8 mouse cellular contexts compared by ENCODE assay signal in the genomic region with DNA sequence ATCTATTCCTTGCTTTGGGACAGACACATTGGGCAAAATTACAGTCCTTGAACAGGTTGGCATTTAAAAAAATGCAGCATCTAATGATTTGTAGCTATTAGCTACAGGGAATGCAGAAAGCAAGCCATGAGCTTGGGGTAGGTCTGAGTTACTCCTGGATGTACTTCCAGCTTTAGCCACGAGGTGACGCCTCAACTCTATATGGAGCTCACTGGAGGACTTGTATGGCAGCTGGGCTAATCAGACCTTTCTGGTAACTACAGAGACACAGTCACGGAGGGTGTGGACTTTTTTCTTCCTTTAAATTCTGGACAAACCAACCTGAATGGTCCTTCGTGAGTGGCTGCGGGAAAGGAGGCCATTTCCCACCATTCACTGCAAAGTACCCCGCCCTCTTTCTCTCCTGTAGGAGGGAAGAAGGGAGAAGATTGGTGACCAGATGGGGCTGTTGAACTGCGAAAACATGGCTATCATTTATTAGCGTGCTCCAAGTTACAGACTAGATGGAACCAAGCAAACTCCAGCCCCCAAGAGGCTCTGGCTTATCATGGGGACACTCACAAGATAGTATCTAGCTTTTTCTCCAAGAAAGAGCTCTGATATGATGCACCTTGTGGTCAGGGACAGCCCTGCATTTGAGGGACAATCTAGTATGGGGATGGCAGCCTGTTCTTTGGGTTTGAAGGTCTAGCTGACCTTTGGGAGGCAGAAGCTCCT. TPM values are rescaled to one million over a fixed set of nuclear protein-coding genes. Genes with fewer than 3 reads are reported as not detected.
DNase-seq lines count a peak whose midpoint lies in the region; ATAC-seq lines count a peak whose summit lies in the region.

No protein-coding gene starts in this region.

- WGBS in hindbrain, embryonic 13.5 days: 25% methylated on average over 8 of the region's 8 CpGs

- H3K36me3 ChIP-seq in hindbrain, embryonic 13.5 days: no peaks in the 10 kb centered on the region

- ATAC-seq in hindbrain, embryonic 13.5 days (ENCODE audit: low FRiP score): peak; percentile 93

- H3K27me3 ChIP-seq in hindbrain, embryonic 13.5 days: 0 out of 2 replicates have a peak, but pooled peaks cover 2% of the 10 kb centered on the region

- H3K4me2 ChIP-seq in hindbrain, embryonic 13.5 days: peak overlapping the region; percentile 39

- H3K27ac ChIP-seq in hindbrain, embryonic 13.5 days: no peak overlapping the region

- no peak overlapping the region for H3K4me3 ChIP-seq in hindbrain, embryonic 13.5 days

- no peaks in the 10 kb centered on the region for H3K9me3 ChIP-seq in hindbrain, embryonic 13.5 days

- H3K4me1 ChIP-seq in hindbrain, embryonic 13.5 days (replicated peaks): peaks cover 3% of the 10 kb centered on the region

- H3K9ac ChIP-seq in hindbrain, embryonic 13.5 days: no peak overlapping the region

- DNase-seq in R1 (ENCODE audit: low read depth, low spot score): peak; percentile 70
- peak; percentile 93 to 96 for DNase-seq in cerebellum, postnatal 14 days
- peak; percentile 88 to 93 for DNase-seq in frontal cortex, postnatal 36 days (ENCODE audit: low spot score in 2 of 2)
- peak; percentile 94 to 95 for DNase-seq in layer of hippocampus, postnatal 10 days (ENCODE audit: low spot score in 2 of 2)
- DNase-seq in lung, postnatal 25 days (ENCODE audit: low spot score): peak; percentile 79
- peak; percentile 91 for DNase-seq in right cerebral cortex, postnatal 14 days
- DNase-seq in urinary bladder, postnatal 14 days (ENCODE audit: low spot score): peak; percentile 86

RNA-seq across cellular contexts. Expression of a gene that starts 6.7 kb away (rescaled TPM):
- polyA plus RNA-seq in hindbrain, embryonic 13.5 days (2015; fragmentation: Nextera tagmentation; extraction: Ambion mirVana): not detected in 2 replicates
- not detected for total RNA-seq in layer of hippocampus, postnatal 10 days (2021)

RNA-seq across cellular contexts. Expression of a gene that starts 57.1 kb away (rescaled TPM):
- polyA plus RNA-seq in hindbrain, embryonic 13.5 days (2015; fragmentation: Nextera tagmentation; extraction: Ambion mirVana): 1.00 and 1.2 TPM in 2 replicates
- total RNA-seq in layer of hippocampus, postnatal 10 days (2021): 1 to 10 TPM in 1 of 2 experiments, under 1 TPM in 1; 0.96 to 1.5 TPM
